Comparison of ENCODE assay signal across 21 mouse cellular contexts in genomic region chr7:119807396-119807795, GRCm38 (mm10). TPM values are rescaled to one million over a fixed set of nuclear protein-coding genes. Genes with fewer than 3 reads are reported as not detected.
DNase-seq lines count a peak whose midpoint lies in the region.
"Had no signal": no experiment of that assay in that cellular context is flagged by ENCODE, and none has a peak within 500 bp of the region (broad histone marks: within the 10 kb centered on the region; RNA-seq: fewer than 3 reads in every experiment).

No protein-coding gene starts in this region.

- DNase-seq in ES-CJ7 (ENCODE audit: low read depth, low spot score) = peak; percentile 56
- DNase-seq in R1 (ENCODE audit: low read depth, low spot score) = peak; percentile 71
- peak; percentile 56 for DNase-seq in ZHBTc4 (ENCODE audit: low read depth, low spot score)
- no peak for DNase-seq in adipocyte (ENCODE audit: low spot score)
- no peak for DNase-seq in retina, postnatal 1 day
- DNase-seq in adrenal gland, postnatal 14 days = no peak
- DNase-seq: adrenal gland, adult 2 months; adrenal gland, adult 8-10 months; adrenal gland, postnatal 10 days; adrenal gland, postnatal 25 days; adrenal gland, postnatal 36 days; B cell, adult 2 months; cerebellum, adult 11 months; cerebellum, adult 11-12 months; cerebellum, adult 18-20 months; cerebellum, adult 2 months; cerebellum, adult 8-10 months; cerebellum, adult 9-10 months; cerebellum, adult 9-11 months; cerebellum, postnatal 10 days had no signal

RNA-seq across cellular contexts. Expression of gene Eri2, which starts 13.5 kb away (rescaled TPM):
- 7.5 and 9.4 TPM in 2 replicates for total RNA-seq in adrenal gland, postnatal 14 days (2021)

RNA-seq across cellular contexts. Expression of gene Rexo5, which starts 13.6 kb away (rescaled TPM):
- total RNA-seq in adrenal gland, postnatal 14 days (2021) = 6.8 and 13.3 TPM in 2 replicates

RNA-seq across cellular contexts. Expression of gene Acsm3, which starts 46.7 kb away (rescaled TPM):
- total RNA-seq in adrenal gland, postnatal 14 days (2021) = 52.8 and 59.7 TPM in 2 replicates
- total RNA-seq: ES-E14 had no signal

Comparison
In these comparisons a context has a peak if more than half of its experiments do, and no peak if none do; other contexts are left out.
1. DNase-seq: peak in ES-CJ7 (single experiment), R1 (single experiment) and ZHBTc4 (single experiment); none in adipocyte (single experiment), retina, postnatal 1 day (single experiment) and adrenal gland, postnatal 14 days (single experiment).